In genomic region chr13:3563953-3564352, GRCm38 (mm10) we compare ENCODE assay signal across 19 mouse cellular contexts. TPM values are rescaled to one million over a fixed set of nuclear protein-coding genes. Genes with fewer than 3 reads are reported as not detected.
DNase-seq lines count a peak whose midpoint lies in the region; ATAC-seq lines count a peak whose summit lies in the region.
"Had no signal": no experiment of that assay in that cellular context is flagged by ENCODE, and none has a peak within 500 bp of the region (broad histone marks: within the 10 kb centered on the region; RNA-seq: fewer than 3 reads in every experiment).

No protein-coding gene starts in this region.

- H3K36me3 ChIP-seq in midbrain, embryonic 15.5 days (replicated peaks) = peaks cover 38% of the 10 kb centered on the region; the same call in 1 of the 2 replicates
- H3K36me3 ChIP-seq in midbrain, embryonic 13.5 days = peaks cover 60% of the 10 kb centered on the region
- H3K36me3 ChIP-seq in hindbrain, embryonic 16.5 days (ENCODE audit: control insufficient read depth, insufficient read depth, low read length) = peaks cover 35% of the 10 kb centered on the region

- H3K4me2 ChIP-seq in midbrain, embryonic 15.5 days = no peak overlapping the region
- no peak overlapping the region for H3K4me2 ChIP-seq in midbrain, embryonic 13.5 days (replicated peaks)
- H3K4me2 ChIP-seq in hindbrain, embryonic 16.5 days (ENCODE audit: low read length) = no peak overlapping the region
- H3K4me2 ChIP-seq: embryonic facial prominence, embryonic 12.5 days; forebrain, embryonic 13.5 days; heart, embryonic 12.5 days; hindbrain, embryonic 14.5 days had no signal

- H3K27ac ChIP-seq in midbrain, embryonic 15.5 days = no peak overlapping the region
- H3K27ac ChIP-seq in midbrain, embryonic 13.5 days = no peak overlapping the region
- no peak overlapping the region for H3K27ac ChIP-seq in hindbrain, embryonic 16.5 days (ENCODE audit: low read depth, low read length)
- H3K27ac ChIP-seq: embryonic facial prominence, embryonic 12.5 days; forebrain, embryonic 13.5 days; hindbrain, embryonic 10.5 days; hindbrain, embryonic 14.5 days had no signal

- no peak overlapping the region for H3K9ac ChIP-seq in midbrain, embryonic 15.5 days
- no peak overlapping the region for H3K9ac ChIP-seq in midbrain, embryonic 13.5 days (replicated peaks)
- H3K9ac ChIP-seq in hindbrain, embryonic 16.5 days (ENCODE audit: low read depth, low read length) = no peak overlapping the region
- H3K9ac ChIP-seq: embryonic facial prominence, embryonic 12.5 days; forebrain, embryonic 13.5 days; forebrain, postnatal 0 days; heart, embryonic 12.5 days; hindbrain, embryonic 14.5 days had no signal

- 76% methylated on average over 2 of the region's 2 CpGs for WGBS in midbrain, embryonic 15.5 days
- WGBS in midbrain, embryonic 13.5 days = 91% methylated on average over 2 of the region's 2 CpGs
- 86% methylated on average over 2 of the region's 2 CpGs for WGBS in hindbrain, embryonic 16.5 days

- 0 out of 2 replicates have a peak, but pooled peaks have one; percentile 22 for ATAC-seq in midbrain, embryonic 15.5 days (replicated peaks)
- no peak for ATAC-seq in midbrain, embryonic 13.5 days
- peak; percentile 27; the same call in 1 of the 2 replicates for ATAC-seq in megakaryocyte progenitor cell, adult 5-6 weeks (replicated peaks; ENCODE audit: poor library complexity)
- no peak for ATAC-seq in hindbrain, embryonic 16.5 days
- ATAC-seq: forebrain, embryonic 13.5 days; forebrain, postnatal 0 days had no signal

- peak; percentile 53 for DNase-seq in Muller cell, postnatal 12 days (ENCODE audit: inconsistent ontology term)
- DNase-seq in kidney, postnatal 25 days = no peak
- no peak for DNase-seq in urinary bladder, postnatal 4 days (ENCODE audit: low spot score in 2 of 2)
- DNase-seq: adrenal gland, adult 8-10 months; adrenal gland, postnatal 36 days; cerebellum, adult 11 months; cerebellum, adult 8-10 months; cerebellum, postnatal 14 days; forebrain, postnatal 0 days; gastrocnemius, postnatal 14 days had no signal

- H3K4me1 ChIP-seq in midbrain, embryonic 15.5 days = no peaks in the 10 kb centered on the region
- no peaks in the 10 kb centered on the region for H3K4me1 ChIP-seq in midbrain, embryonic 13.5 days (replicated peaks)
- H3K4me1 ChIP-seq in hindbrain, embryonic 16.5 days (ENCODE audit: control insufficient read depth, insufficient read depth, low read depth, low read length) = no peaks in the 10 kb centered on the region
- H3K4me1 ChIP-seq: embryonic facial prominence, embryonic 12.5 days; forebrain, embryonic 13.5 days; heart, embryonic 12.5 days; hindbrain, embryonic 10.5 days had no signal

- H3K9me3 ChIP-seq in midbrain, embryonic 15.5 days = no peaks in the 10 kb centered on the region
- no peaks in the 10 kb centered on the region for H3K9me3 ChIP-seq in midbrain, embryonic 13.5 days
- H3K9me3 ChIP-seq in hindbrain, embryonic 16.5 days (ENCODE audit: control insufficient read depth, low read length) = no peaks in the 10 kb centered on the region
- H3K9me3 ChIP-seq: embryonic facial prominence, embryonic 12.5 days; forebrain, embryonic 13.5 days; heart, embryonic 12.5 days; hindbrain, embryonic 10.5 days had no signal

- no peak overlapping the region for H3K4me3 ChIP-seq in midbrain, embryonic 15.5 days
- no peak overlapping the region for H3K4me3 ChIP-seq in midbrain, embryonic 13.5 days (replicated peaks)
- H3K4me3 ChIP-seq in hindbrain, embryonic 16.5 days (ENCODE audit: low read length) = no peak overlapping the region
- H3K4me3 ChIP-seq: embryonic facial prominence, embryonic 12.5 days; forebrain, embryonic 13.5 days; heart, embryonic 12.5 days; hindbrain, embryonic 10.5 days had no signal

- H3K27me3 ChIP-seq in midbrain, embryonic 15.5 days (replicated peaks) = no peaks in the 10 kb centered on the region
- no peaks in the 10 kb centered on the region for H3K27me3 ChIP-seq in midbrain, embryonic 13.5 days
- no peaks in the 10 kb centered on the region for H3K27me3 ChIP-seq in hindbrain, embryonic 16.5 days (replicated peaks; ENCODE audit: control insufficient read depth, insufficient read depth, low read length)
- H3K27me3 ChIP-seq: embryonic facial prominence, embryonic 12.5 days; forebrain, embryonic 13.5 days; heart, embryonic 12.5 days had no signal

RNA-seq across cellular contexts. Expression of gene Gdi2, which starts 26.1 kb away (rescaled TPM):
- 386 and 388 TPM in 2 replicates for polyA plus RNA-seq in midbrain, embryonic 15.5 days (2015; fragmentation: Nextera tagmentation; extraction: Ambion mirVana)
- polyA plus RNA-seq in midbrain, embryonic 13.5 days (2015; fragmentation: Nextera tagmentation; extraction: Ambion mirVana) = 435 and 460 TPM in 2 replicates
- 612 and 668 TPM in 2 replicates for total RNA-seq in megakaryocyte progenitor cell, adult 5-6 weeks (2015)
- 469 and 501 TPM in 2 replicates for total RNA-seq in megakaryocyte progenitor cell, adult 5-6 weeks (2017)
- polyA plus RNA-seq in hindbrain, embryonic 16.5 days (2015; fragmentation: Nextera tagmentation; extraction: Ambion mirVana) = 414 and 419 TPM in 2 replicates

RNA-seq across cellular contexts. Expression of gene Fam208b, which starts 47.0 kb away (rescaled TPM):
- 18.5 and 19.3 TPM in 2 replicates for polyA plus RNA-seq in midbrain, embryonic 15.5 days (2015; fragmentation: Nextera tagmentation; extraction: Ambion mirVana)
- polyA plus RNA-seq in midbrain, embryonic 13.5 days (2015; fragmentation: Nextera tagmentation; extraction: Ambion mirVana) = 19.7 and 23.2 TPM in 2 replicates
- total RNA-seq in megakaryocyte progenitor cell, adult 5-6 weeks (2015) = 42.2 and 65.3 TPM in 2 replicates
- 24.7 and 37.0 TPM in 2 replicates for total RNA-seq in megakaryocyte progenitor cell, adult 5-6 weeks (2017)
- 11.4 and 12.9 TPM in 2 replicates for polyA plus RNA-seq in hindbrain, embryonic 16.5 days (2015; fragmentation: Nextera tagmentation; extraction: Ambion mirVana)

Comparison
In these comparisons a context has a peak if more than half of its experiments do, and no peak if none do; other contexts are left out.
1. ATAC-seq: peak in midbrain, embryonic 15.5 days (single experiment) and megakaryocyte progenitor cell, adult 5-6 weeks (single experiment); none in midbrain, embryonic 13.5 days (single experiment) and hindbrain, embryonic 16.5 days (single experiment).